12 mouse cellular contexts compared by ENCODE assay signal in genomic region chr5:140794753-140795152, GRCm38 (mm10). TPM values are rescaled to one million over a fixed set of nuclear protein-coding genes. Genes with fewer than 3 reads are reported as not detected.
A peak's percentile ranks its signal among the peaks of the same experiment; 100 is the strongest.
DNase-seq lines count a peak whose midpoint lies in the region; ATAC-seq and TF ChIP-seq lines count a peak whose summit lies in the region.
"Had no signal": no experiment of that assay in that cellular context is flagged by ENCODE, and none has a peak within 500 bp of the region (broad histone marks: within the 10 kb centered on the region; RNA-seq: fewer than 3 reads in every experiment).

No protein-coding gene starts in this region.

- no peak overlapping the region for H3K4me3 ChIP-seq in hindbrain, embryonic 10.5 days
- no peak overlapping the region for H3K4me3 ChIP-seq in hindbrain, embryonic 11.5 days (ENCODE audit: low read depth, low read length)
- no peak overlapping the region for H3K4me3 ChIP-seq in embryonic facial prominence, embryonic 10.5 days
- no peak overlapping the region for H3K4me3 ChIP-seq in hindbrain, embryonic 13.5 days
- H3K4me3 ChIP-seq in liver, embryonic 16.5 days (ENCODE audit: low read depth, low read length) = no peak overlapping the region
- H3K4me3 ChIP-seq in forebrain, postnatal 0 days (ENCODE audit: low read depth, low read length) = no peak overlapping the region
- H3K4me3 ChIP-seq: erythroblast, embryonic 14.5 days; neural tube, embryonic 12.5 days had no signal

- H3K4me2 ChIP-seq in hindbrain, embryonic 11.5 days (replicated peaks; ENCODE audit: low read depth, low read length) = no peak overlapping the region
- H3K4me2 ChIP-seq in hindbrain, embryonic 13.5 days = no peak overlapping the region
- H3K4me2 ChIP-seq in liver, embryonic 16.5 days (ENCODE audit: low read depth, low read length) = no peak overlapping the region
- no peak overlapping the region for H3K4me2 ChIP-seq in forebrain, postnatal 0 days (ENCODE audit: low read depth)
- H3K4me2 ChIP-seq: neural tube, embryonic 12.5 days had no signal

- H3K9me3 ChIP-seq in hindbrain, embryonic 10.5 days = no peaks in the 10 kb centered on the region
- H3K9me3 ChIP-seq in hindbrain, embryonic 11.5 days (ENCODE audit: control insufficient read depth, low read length) = no peaks in the 10 kb centered on the region
- no peaks in the 10 kb centered on the region for H3K9me3 ChIP-seq in embryonic facial prominence, embryonic 10.5 days
- no peaks in the 10 kb centered on the region for H3K9me3 ChIP-seq in hindbrain, embryonic 13.5 days
- no peaks in the 10 kb centered on the region for H3K9me3 ChIP-seq in liver, embryonic 16.5 days (replicated peaks; ENCODE audit: control insufficient read depth, low read length)
- H3K9me3 ChIP-seq in forebrain, postnatal 0 days (ENCODE audit: low read length) = no peaks in the 10 kb centered on the region
- H3K9me3 ChIP-seq: neural tube, embryonic 12.5 days had no signal

- DNase-seq in hindbrain, embryonic 10.5 days (ENCODE audit: low spot score) = no peak
- DNase-seq in hindbrain, embryonic 11.5 days (ENCODE audit: low spot score) = no peak
- DNase-seq in embryonic facial prominence, embryonic 10.5 days (ENCODE audit: low spot score) = no peak
- no peak for DNase-seq in layer of hippocampus, adult 18-20 months (ENCODE audit: low spot score in 2 of 2)
- no peak for DNase-seq in forebrain, postnatal 0 days
- DNase-seq in left cerebral cortex, adult 8-10 months (ENCODE audit: low spot score in 2 of 2) = no peak
- DNase-seq: lung, postnatal 36 days; right cerebral cortex, postnatal 4 days had no signal

- H3K36me3 ChIP-seq in hindbrain, embryonic 10.5 days = no peaks in the 10 kb centered on the region
- H3K36me3 ChIP-seq in hindbrain, embryonic 11.5 days (ENCODE audit: control insufficient read depth, insufficient read depth, low read length) = no peaks in the 10 kb centered on the region
- H3K36me3 ChIP-seq in embryonic facial prominence, embryonic 10.5 days (replicated peaks) = 0 out of 2 replicates have a peak, but pooled peaks cover under 1% of the 10 kb centered on the region
- H3K36me3 ChIP-seq in hindbrain, embryonic 13.5 days = no peaks in the 10 kb centered on the region
- no peaks in the 10 kb centered on the region for H3K36me3 ChIP-seq in liver, embryonic 16.5 days (ENCODE audit: control insufficient read depth, insufficient read depth)
- H3K36me3 ChIP-seq in forebrain, postnatal 0 days (ENCODE audit: insufficient read depth) = no peaks in the 10 kb centered on the region
- H3K36me3 ChIP-seq: neural tube, embryonic 12.5 days had no signal

- ATAC-seq in hindbrain, embryonic 11.5 days (ENCODE audit: low FRiP score) = no peak
- ATAC-seq in hindbrain, embryonic 13.5 days (ENCODE audit: low FRiP score) = no peak
- no peak for ATAC-seq in liver, embryonic 16.5 days (ENCODE audit: low read depth)
- ATAC-seq in forebrain, postnatal 0 days = no peak

- H3K27me3 ChIP-seq in hindbrain, embryonic 10.5 days (ENCODE audit: insufficient read depth, poor library complexity, severe bottlenecking) = no peaks in the 10 kb centered on the region
- no peaks in the 10 kb centered on the region for H3K27me3 ChIP-seq in hindbrain, embryonic 11.5 days (ENCODE audit: control insufficient read depth, insufficient read depth, low read length)
- H3K27me3 ChIP-seq in embryonic facial prominence, embryonic 10.5 days (replicated peaks; ENCODE audit: low read depth, poor library complexity, severe bottlenecking) = no peaks in the 10 kb centered on the region
- no peaks in the 10 kb centered on the region for H3K27me3 ChIP-seq in hindbrain, embryonic 13.5 days
- H3K27me3 ChIP-seq in liver, embryonic 16.5 days (ENCODE audit: control insufficient read depth, insufficient read depth, low read depth, low read length) = no peaks in the 10 kb centered on the region
- no peaks in the 10 kb centered on the region for H3K27me3 ChIP-seq in forebrain, postnatal 0 days (ENCODE audit: insufficient read depth, low read length)
- H3K27me3 ChIP-seq: neural tube, embryonic 12.5 days had no signal

- 0 out of 2 replicates have a peak overlapping the region, but pooled peaks have one; percentile 13 for H3K27ac ChIP-seq in hindbrain, embryonic 10.5 days
- no peak overlapping the region for H3K27ac ChIP-seq in hindbrain, embryonic 11.5 days (ENCODE audit: low read depth, low read length)
- 0 out of 2 replicates have a peak overlapping the region, but pooled peaks have one; percentile 35 for H3K27ac ChIP-seq in embryonic facial prominence, embryonic 10.5 days (replicated peaks)
- peak overlapping the region; percentile 25; the same call in 1 of the 2 replicates for H3K27ac ChIP-seq in hindbrain, embryonic 13.5 days
- H3K27ac ChIP-seq in liver, embryonic 16.5 days (ENCODE audit: low read length) = peak overlapping the region; percentile 74
- H3K27ac ChIP-seq in forebrain, postnatal 0 days (ENCODE audit: low read depth, low read length) = no peak overlapping the region
- H3K27ac ChIP-seq: neural tube, embryonic 12.5 days had no signal

- WGBS in hindbrain, embryonic 10.5 days = 56% methylated on average over 3 of the region's 3 CpGs
- 37% methylated on average over 3 of the region's 3 CpGs for WGBS in hindbrain, embryonic 11.5 days
- WGBS in embryonic facial prominence, embryonic 10.5 days = 60% methylated on average over 3 of the region's 3 CpGs
- 42% methylated on average over 3 of the region's 3 CpGs for WGBS in hindbrain, embryonic 13.5 days
- 36% methylated on average over 3 of the region's 3 CpGs for WGBS in liver, embryonic 16.5 days (ENCODE audit: insufficient replicate concordance)
- 43% methylated on average over 3 of the region's 3 CpGs for WGBS in forebrain, postnatal 0 days

- H3K9ac ChIP-seq in hindbrain, embryonic 11.5 days (ENCODE audit: low read depth, low read length) = no peak overlapping the region
- H3K9ac ChIP-seq in hindbrain, embryonic 13.5 days = no peak overlapping the region
- H3K9ac ChIP-seq in liver, embryonic 16.5 days (ENCODE audit: low read depth, low read length) = no peak overlapping the region
- H3K9ac ChIP-seq in forebrain, postnatal 0 days = no peak overlapping the region
- H3K9ac ChIP-seq: neural tube, embryonic 12.5 days had no signal

- TF ChIP-seq CTCF in forebrain, postnatal 0 days (IDR thresholded peaks at IDR 0.05; ENCODE audit: low read depth) = no peak

- H3K4me1 ChIP-seq in hindbrain, embryonic 10.5 days (replicated peaks) = peaks cover 64% of the 10 kb centered on the region
- 0 out of 2 replicates have a peak, but pooled peaks cover 2% of the 10 kb centered on the region for H3K4me1 ChIP-seq in hindbrain, embryonic 11.5 days (replicated peaks; ENCODE audit: control insufficient read depth, insufficient read depth, low read length)
- peaks cover 57% of the 10 kb centered on the region for H3K4me1 ChIP-seq in embryonic facial prominence, embryonic 10.5 days
- H3K4me1 ChIP-seq in hindbrain, embryonic 13.5 days (replicated peaks) = peaks cover 80% of the 10 kb centered on the region
- peaks cover 67% of the 10 kb centered on the region for H3K4me1 ChIP-seq in liver, embryonic 16.5 days (ENCODE audit: control insufficient read depth, low read depth, low read length)
- H3K4me1 ChIP-seq in forebrain, postnatal 0 days (ENCODE audit: insufficient read depth) = peaks cover 20% of the 10 kb centered on the region

RNA-seq across cellular contexts. Expression of gene Gna12, which starts 35.5 kb away (rescaled TPM):
- 9.9 and 11.3 TPM in 2 replicates for polyA plus RNA-seq in hindbrain, embryonic 10.5 days (2016; fragmentation: Nextera tagmentation; extraction: Ambion mirVana)
- 17.2 and 32.3 TPM in 2 replicates for polyA plus RNA-seq in hindbrain, embryonic 11.5 days (2014; fragmentation: Nextera tagmentation; extraction: Ambion mirVana)
- 11.4 and 14.1 TPM in 2 replicates for polyA plus RNA-seq in embryonic facial prominence, embryonic 10.5 days (2016; fragmentation: Nextera tagmentation; extraction: Ambion mirVana)
- polyA plus RNA-seq in hindbrain, embryonic 13.5 days (2015; fragmentation: Nextera tagmentation; extraction: Ambion mirVana) = 11.9 and 12.1 TPM in 2 replicates
- polyA plus RNA-seq in liver, embryonic 16.5 days (2015; fragmentation: Nextera tagmentation; extraction: Ambion mirVana) = 1.9 and 2.4 TPM in 2 replicates
- total RNA-seq in layer of hippocampus, adult 18-20 months (2021) = 10 to 100 TPM; 86.2 to 95.6 TPM
- total RNA-seq in forebrain, postnatal 0 days (2014; rRNA removed) = 102 and 138 TPM in 2 replicates
- polyA plus RNA-seq in forebrain, postnatal 0 days (2015; fragmentation: Nextera tagmentation; extraction: Ambion mirVana) = 35.6 and 39.0 TPM in 2 replicates
- 10 to 100 TPM; 82.0 to 85.9 (median 83.8) TPM for total RNA-seq in left cerebral cortex, adult 8-10 months (2022)

Comparison
In these comparisons a context has a peak if more than half of its experiments do, and no peak if none do; other contexts are left out.
1. H3K27ac ChIP-seq: peak in hindbrain, embryonic 10.5 days (single experiment), embryonic facial prominence, embryonic 10.5 days (single experiment), hindbrain, embryonic 13.5 days (single experiment) and liver, embryonic 16.5 days (single experiment); none in hindbrain, embryonic 11.5 days (single experiment) and forebrain, postnatal 0 days (single experiment).